Mouse (Mus musculus) erythroblast, embryonic 14.5 days (primary cell): ENCODE results near the gene Slc25a39.
A peak's percentile ranks its signal among the peaks of the same experiment; 100 is the strongest.

Source experiments
- GATA1 ChIP-seq: IDR thresholded peaks from 2 replicates; pipeline ENCODE4 v1.6.1; 2012; ENCODE audit warnings: low read length, inconsistent platforms, mixed read lengths
- TAL1 ChIP-seq: IDR thresholded peaks from 3 replicates; pipeline ENCODE4 v1.6.1; 2012; ENCODE audit warnings: low read length, inconsistent platforms, mixed read lengths

DNA sequence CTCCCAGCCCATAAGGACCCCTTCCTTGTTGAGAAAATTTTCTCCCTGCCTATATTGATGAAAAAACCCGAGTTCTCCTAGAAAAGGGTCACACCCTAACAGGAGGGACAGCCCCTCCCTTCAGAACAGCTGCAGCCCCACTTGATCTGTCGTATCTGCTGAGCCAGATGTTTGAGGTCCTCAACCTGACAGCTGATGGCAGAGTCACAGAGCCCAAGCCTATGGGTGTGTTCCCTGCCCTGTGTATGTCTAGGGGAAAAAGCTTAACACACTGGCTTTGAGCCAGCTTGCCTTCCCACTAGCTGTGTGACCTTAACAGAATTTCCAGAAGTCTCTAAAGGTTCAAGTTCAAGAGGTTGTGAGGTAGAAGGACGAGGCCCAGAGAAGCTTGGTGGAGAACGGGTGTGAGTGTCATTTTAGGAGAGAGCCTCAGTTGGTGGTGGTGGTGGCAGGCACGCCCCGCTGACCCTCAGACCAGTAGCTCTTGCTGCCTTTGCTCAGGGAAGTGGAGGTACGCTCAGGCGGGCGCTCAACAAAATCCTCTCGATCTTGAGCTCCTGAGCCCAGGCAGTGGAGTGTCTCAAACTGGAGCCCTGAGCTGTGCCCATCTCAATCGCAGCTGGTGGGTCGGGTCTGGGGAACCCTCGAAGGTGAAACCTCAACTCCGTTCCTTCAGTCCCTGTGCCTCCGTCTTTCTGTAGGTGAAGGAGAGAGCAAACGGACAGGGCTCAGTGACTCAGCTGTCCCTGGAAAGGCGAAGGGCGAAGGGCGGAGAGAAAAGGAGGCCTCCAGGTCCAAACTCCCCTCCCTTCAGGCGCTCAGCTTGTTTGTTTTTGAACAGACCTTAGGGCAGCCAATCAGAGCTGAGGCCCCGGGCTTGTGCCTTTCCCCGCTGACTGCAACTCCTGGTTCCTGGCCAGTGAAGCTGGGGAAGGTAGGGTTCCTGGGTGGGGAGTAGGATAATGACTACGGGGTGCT, 32.3 kb downstream of the Slc25a39 start:
- TF ChIP-seq TAL1: peak; percentile 99
- TF ChIP-seq GATA1: peak; percentile 85
